Mouse (Mus musculus) adrenal gland, postnatal 10 days (tissue): ENCODE measurements around the gene Cyp1a2. TPM values are rescaled to one million over a fixed set of nuclear protein-coding genes. Genes with fewer than 3 reads are reported as not detected.

Experiments
- DNase-seq: peaks from one replicate; pipeline ENCODE4 v3.0.0; 2021; ENCODE audit warnings: mixed read lengths
- total RNA-seq, 2 experiments: library from RNA; stranded (reverse); gene quantifications; 2 replicates each; pipeline ENCODE4 v1.2.3; 2021

The Cyp1a2 gene
- total RNA-seq, 2 experiments from 2014 or later = 14.5 to 36.5 TPM

DNA sequence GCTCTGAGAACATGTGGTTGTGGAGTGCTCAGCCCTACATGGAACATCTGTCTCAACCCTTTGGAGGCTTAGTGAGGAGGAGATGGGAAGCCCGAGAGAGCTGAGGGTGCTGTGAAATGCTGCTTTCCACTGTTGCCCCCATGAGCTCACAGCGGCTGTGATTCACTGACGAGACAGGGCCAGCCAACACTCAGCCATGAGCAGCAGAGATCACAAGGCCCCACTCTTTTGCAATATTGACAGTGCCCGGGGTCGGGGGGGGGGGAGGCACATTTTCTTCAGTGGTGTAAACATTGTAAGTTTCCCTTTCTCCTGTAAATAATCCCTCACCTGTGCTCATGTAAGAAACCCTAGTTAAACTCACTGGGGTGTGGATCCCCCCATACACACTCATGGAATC is 12.0 kb downstream of the Cyp1a2 start:
- no peak for DNase-seq

- no peak for DNase-seq
These were observed 12.5 kb downstream of the Cyp1a2 start for GRCm38 (mm10) chr9:57671037-57671436.

- DNase-seq = no peak
These were observed 13.9 kb downstream of the Cyp1a2 start for GRCm38 (mm10) chr9:57669566-57669965.

DNA sequence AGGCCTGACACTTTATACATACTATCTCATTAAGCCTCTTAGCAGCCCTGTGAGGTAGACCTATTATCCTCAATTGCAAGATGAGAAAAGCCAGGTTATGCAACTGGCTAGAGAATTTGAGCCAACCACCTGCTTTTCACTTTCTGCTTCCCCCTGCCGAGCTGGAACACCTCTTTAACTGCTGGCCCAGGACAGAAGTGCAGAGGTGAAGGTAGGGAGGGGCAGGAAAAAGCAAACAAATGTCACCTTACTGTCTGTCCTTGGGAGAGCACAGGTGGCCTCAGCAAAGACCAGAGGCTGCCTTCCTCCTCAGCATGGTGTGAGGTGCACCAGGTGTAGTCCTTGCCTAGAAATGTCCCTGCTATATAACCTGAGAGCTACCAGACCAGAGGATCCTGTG is 15.2 kb downstream of the Cyp1a2 start:
- DNase-seq = no peak

GRCm38 (mm10) chr9:57667817-57668216 is 15.7 kb downstream of the Cyp1a2 start:
- DNase-seq = no peak

- DNase-seq = no peak
These were observed 16.4 kb downstream of the Cyp1a2 start for GRCm38 (mm10) chr9:57667136-57667535.

GRCm38 (mm10) chr9:57666536-57666935 is 17.0 kb downstream of the Cyp1a2 start:
- DNase-seq = no peak

DNA sequence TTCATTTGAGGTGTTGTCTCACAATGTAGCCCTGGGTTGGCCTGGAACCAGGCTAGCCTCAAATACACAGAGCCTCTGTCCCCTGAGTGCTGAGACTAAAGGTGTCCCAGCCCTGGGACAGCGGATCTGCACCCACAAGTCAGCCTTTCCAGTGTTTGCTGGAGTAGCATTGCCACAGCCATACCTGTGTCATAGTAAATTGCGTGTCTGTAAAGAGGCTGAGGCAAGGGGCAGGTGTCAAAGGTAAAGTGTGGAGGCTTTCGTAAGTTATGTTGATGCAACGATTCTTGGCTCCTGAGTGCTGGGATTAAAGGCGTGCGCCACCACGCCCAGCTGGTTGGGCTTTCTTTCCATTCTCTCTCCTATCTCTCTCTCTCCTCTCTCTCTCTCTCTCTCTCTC is 18.9 kb downstream of the Cyp1a2 start:
- no peak for DNase-seq

DNA sequence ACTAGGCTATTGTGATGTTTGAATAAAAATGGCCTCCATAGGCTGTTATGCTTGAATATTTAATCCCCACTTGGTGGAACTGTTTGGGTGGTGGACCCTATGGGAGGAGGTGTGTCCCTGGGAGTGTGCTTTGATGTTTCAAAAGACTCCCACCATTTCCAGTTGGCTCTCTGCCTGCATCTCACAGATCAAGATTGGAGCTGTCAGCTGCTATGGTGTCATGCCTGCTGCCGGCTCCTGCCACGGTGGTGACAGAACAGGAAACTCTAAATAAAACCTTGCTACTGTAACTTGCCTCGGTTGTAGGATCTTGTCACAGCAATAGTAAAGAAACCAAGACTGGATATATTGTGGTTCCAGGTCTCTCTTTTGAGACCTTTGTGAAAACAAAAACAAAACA is 22.0 kb downstream of the Cyp1a2 start:
- DNase-seq = no peak

- no peak for DNase-seq
These were observed 23.0 kb downstream of the Cyp1a2 start for GRCm38 (mm10) chr9:57660501-57660900.

DNA sequence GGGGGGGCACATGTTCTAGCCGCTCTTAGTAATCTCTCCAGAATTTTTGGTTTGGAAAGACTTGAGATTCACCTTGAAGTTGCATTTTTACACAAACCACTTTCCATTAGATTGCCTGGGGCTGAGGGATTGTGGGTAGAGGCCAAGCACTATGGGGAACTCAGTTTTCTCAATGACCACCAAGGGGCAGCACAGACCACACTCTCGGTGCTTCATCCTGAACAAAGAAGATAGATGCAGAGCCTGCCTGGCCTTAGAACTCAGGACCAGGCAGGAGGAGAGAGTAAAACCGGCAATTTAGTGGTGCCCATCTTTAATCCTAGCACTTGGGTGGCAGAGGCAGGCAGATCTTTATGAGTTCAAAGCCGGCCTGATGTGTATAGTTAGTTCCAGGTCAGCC is 23.7 kb downstream of the Cyp1a2 start:
- DNase-seq = peak; percentile 84

GRCm38 (mm10) chr9:57658970-57659369 is 24.5 kb downstream of the Cyp1a2 start:
- DNase-seq = no peak

GRCm38 (mm10) chr9:57657843-57658242 is 25.7 kb downstream of the Cyp1a2 start:
- no peak for DNase-seq

- no peak for DNase-seq
These were observed 26.7 kb downstream of the Cyp1a2 start for GRCm38 (mm10) chr9:57656631-57657350.

DNA sequence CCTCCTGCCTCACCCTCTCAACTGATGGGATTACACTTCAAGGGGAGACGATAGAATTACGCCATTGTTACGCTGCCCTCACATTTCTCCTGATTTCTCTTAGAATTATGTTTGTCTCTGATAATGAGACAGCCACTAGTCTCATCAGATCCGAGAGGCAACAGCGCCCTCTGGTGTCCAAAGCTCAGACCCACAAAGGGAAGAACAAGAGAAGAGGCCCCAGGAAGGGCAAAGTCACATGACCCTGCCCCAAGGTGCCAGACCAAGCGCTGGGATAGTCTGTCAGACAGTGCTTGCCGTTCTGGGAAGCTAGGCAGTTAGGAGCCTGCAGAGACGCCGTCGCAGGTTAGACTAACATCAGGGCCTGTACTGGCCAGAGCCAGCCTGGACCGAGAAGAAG is 27.8 kb downstream of the Cyp1a2 start:
- peak; percentile 97 for DNase-seq

- no peak for DNase-seq
These were observed 28.5 kb downstream of the Cyp1a2 start for GRCm38 (mm10) chr9:57654966-57655365.

- DNase-seq = no peak
These were observed 30.2 kb downstream of the Cyp1a2 start, which contains the start of gene Csk for GRCm38 (mm10) chr9:57653283-57653682. Gene Csk, minus strand, starts transcription at chr9:57653631.

GRCm38 (mm10) chr9:57652855-57653254 is 30.6 kb downstream of the Cyp1a2 start:
- no peak for DNase-seq

DNA sequence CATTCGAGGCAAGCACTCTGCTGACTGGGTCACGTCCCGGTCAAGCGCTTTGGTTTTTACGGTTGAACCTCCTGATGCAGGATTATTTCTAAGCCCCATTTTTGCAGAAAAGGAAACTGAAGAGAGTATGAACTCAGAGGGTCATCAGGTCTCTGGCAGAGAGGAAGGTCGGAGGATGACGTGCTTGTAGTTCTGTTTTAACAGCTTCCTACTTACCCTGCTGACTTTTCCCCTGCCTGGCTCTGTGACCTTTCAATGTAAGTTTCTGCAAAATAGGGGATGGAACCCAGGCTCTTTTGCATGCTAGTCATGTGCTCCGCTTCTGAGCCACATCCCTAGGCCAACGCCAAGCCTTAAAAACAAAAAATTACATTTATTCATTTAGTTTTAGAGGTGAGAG is 31.2 kb downstream of the Cyp1a2 start:
- no peak for DNase-seq

- DNase-seq = no peak
These were observed 32.7 kb downstream of the Cyp1a2 start for GRCm38 (mm10) chr9:57650786-57651311.

DNA sequence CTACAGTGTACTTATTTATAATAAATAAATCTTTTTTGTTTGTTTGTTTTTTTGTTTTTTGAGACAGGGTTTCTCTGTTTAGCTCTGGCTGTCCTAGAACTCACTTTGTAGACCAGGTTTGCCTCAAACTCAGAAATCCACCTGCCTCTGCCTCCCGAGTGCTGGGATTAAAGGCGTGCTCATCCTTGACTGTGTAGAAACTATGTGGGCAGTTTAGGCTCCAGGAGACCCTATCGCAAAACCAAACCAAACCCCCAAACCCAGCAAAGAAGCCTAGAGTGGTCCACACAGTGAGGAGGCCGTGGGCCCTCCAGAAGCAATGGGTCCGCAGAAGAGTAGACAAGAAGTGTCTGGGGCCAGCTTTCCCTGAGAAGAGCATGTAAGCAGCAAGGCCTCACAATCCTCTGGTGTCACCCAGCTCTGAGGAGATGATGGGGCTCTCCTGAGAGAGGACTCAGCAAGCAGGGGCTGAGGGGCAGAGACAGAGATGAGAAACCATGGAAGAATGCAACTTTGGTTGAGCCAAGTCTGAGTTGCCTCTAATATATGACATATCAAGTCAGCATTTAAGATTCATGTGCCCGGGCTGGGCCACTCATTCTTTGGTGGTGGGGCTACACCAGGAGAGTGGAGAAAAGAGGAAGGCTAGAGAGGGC is 33.2 kb downstream of the Cyp1a2 start:
- DNase-seq = no peak

DNA sequence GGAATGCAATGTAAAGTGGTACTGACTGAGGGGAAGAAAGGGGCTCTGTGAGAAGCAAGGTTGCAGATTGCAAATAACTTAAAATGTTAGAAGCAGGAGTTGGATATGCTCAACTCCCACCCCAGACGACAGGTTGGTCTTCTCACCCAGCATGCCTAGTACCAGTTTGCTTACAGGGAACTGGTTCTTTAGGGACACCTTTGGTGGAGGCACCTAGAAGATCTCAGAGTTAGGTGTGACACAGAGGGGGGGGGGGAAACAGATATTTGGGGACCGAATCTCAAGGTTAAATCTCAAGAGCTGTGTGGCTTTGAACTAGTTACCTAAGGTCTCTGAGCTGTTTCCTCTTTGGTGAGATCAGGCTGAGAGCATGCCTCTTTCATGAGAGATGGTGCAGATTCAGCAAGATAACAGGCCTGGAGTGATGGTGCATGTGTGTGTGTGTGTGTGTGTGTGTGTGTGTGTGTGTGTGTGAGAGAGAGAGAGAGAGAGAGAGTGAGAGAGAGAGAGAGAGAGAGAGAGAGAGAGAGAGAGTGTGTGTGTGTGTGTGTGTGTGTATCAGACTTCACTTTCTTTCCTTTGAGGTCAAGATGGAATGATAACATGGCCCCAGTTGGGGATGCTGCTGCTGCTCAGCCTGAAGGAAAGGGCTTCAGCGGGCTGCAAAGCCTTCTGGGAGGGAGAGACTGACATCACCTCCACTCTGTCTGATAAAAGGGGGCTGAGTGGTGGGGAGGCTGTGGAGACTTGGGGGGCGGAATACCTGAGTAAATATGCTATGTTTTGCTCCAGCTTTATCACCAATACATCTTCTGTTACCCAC is 36.0 kb downstream of the Cyp1a2 start:
- no peak for DNase-seq

- no peak for DNase-seq
These were observed 36.9 kb downstream of the Cyp1a2 start for GRCm38 (mm10) chr9:57646551-57647103.
